Mouse (Mus musculus) small intestine, adult 2 months (tissue): Measurements from ENCODE around the gene Cox19.

Source experiments
- CTCF ChIP-seq: fragments of 200-500 bp; IDR thresholded peaks from 2 replicates; pipeline ENCODE4 v1.5.1; 2012; ENCODE audit warnings: low read depth, mild to moderate bottlenecking, control low read depth, inconsistent platforms, low read length, moderate library complexity, mixed read lengths; ENCODE audit not compliant: insufficient replicate concordance, insufficient read length; ENCODE audit errors: extremely low read depth
- POLR2A ChIP-seq: fragments of 200-500 bp; IDR thresholded peaks from 2 replicates; pipeline ENCODE4 v1.6.1; 2012; ENCODE audit warnings: low read depth, mild to moderate bottlenecking, control low read depth, inconsistent platforms, low read length, moderate library complexity

- TF ChIP-seq POLR2A (no peak), CTCF (no peak)
Observed at GRCm38 (mm10) chr5:139399991-139400390, 48.8 kb upstream of the Cox19 start.
